Mouse (Mus musculus) stomach, embryonic 16.5 days (tissue): ENCODE measurements around the gene Fbxo42. TPM values are rescaled to one million over a fixed set of nuclear protein-coding genes. Genes with fewer than 3 reads are reported as not detected.

Source experiments
- polyA plus RNA-seq: library from polyadenylated mRNA; unstranded; fragments of >200 nt; fragmentation: Nextera tagmentation; extraction: Ambion mirVana; gene quantifications from 2 replicates; pipeline ENCODE4 v1.2.1, GENCODE M21; 2015

Gene Fbxo42
- polyA plus RNA-seq, 1 experiment from 2014 or later, result 22.0 TPM

Other genes starting within 250 kb of the Fbxo42 start
- gene Padi2, start 241.6 kb upstream of the Fbxo42 start, polyA plus RNA-seq, result 3.2 and 4.0 TPM in 2 replicates
- gene Sdhb, start 186.7 kb upstream of the Fbxo42 start, polyA plus RNA-seq, result 399 and 401 TPM in 2 replicates
- 37.9 and 41.7 TPM in 2 replicates for gene Atp13a2, start 161.0 kb upstream of the Fbxo42 start, polyA plus RNA-seq
- gene Mfap2, start 137.5 kb upstream of the Fbxo42 start, polyA plus RNA-seq, result 423 and 500 TPM in 2 replicates
- 2.8 and 3.0 TPM in 2 replicates for gene Crocc, start 87.4 kb upstream of the Fbxo42 start, polyA plus RNA-seq
- 97.5 and 102 TPM in 2 replicates for gene Necap2, start 69.6 kb upstream of the Fbxo42 start, polyA plus RNA-seq
- 0.08 TPM in 1 of 2 replicates, not detected in the other for gene Spata21, start 59.6 kb upstream of the Fbxo42 start, polyA plus RNA-seq
- 51.6 and 53.0 TPM in 2 replicates for gene Szrd1, start 8.1 kb upstream of the Fbxo42 start, polyA plus RNA-seq
- 5.5 and 5.6 TPM in 2 replicates for gene Rsg1, start 66.0 kb downstream of the Fbxo42 start, polyA plus RNA-seq
- 16.1 and 18.9 TPM in 2 replicates for gene Arhgef19, start 91.6 kb downstream of the Fbxo42 start, polyA plus RNA-seq
- gene Epha2, start 153.3 kb downstream of the Fbxo42 start, polyA plus RNA-seq, result 9.5 and 12.1 TPM in 2 replicates
- gene Fam131c, start 220.3 kb downstream of the Fbxo42 start, polyA plus RNA-seq, result 3.0 and 3.5 TPM in 2 replicates